Mouse (Mus musculus) skeletal muscle tissue, adult 2 months (tissue): ENCODE data around the gene Hjurp.

Experiments used
- DNase-seq: peaks from one replicate; pipeline ENCODE4 v3.0.0-alpha.2; 2012; ENCODE audit warnings: low read depth, low spot score

Gene Hjurp

DNA sequence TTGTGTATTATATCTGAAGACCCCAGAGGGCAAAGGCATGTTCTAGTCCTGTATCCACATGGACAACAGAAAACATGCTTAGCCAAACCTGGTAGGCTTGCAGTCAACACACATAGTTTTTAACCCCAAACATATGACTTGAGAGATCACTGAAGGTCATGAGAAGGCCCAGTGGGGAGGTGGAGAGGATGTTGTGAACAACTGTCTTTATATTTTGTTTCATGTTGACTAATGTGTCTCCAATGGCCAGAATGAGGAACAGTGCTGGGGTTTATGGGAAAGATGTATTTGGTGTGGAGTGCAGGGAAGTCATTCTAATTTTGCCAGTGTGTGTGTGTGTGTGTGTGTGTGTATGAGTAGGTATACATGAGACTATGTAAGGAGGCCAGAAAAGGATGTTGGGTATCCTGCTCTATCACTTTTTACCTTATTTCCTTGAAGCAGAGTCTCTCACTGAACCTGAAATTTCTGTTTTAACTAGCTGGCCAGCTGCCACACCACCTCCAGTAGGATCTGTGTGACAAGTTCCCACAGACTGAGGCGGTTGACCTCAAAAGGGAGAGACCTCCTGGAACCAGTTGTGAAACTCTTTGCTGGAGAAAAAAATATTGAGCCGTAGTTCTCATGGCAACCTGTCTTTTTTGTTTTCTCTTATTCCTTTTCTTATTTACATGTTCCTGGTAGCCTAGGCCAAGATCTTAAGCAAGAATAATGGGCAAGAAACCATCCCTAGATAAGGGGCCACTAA, 53.2 kb downstream of the Hjurp start:
- no peak for DNase-seq

DNA sequence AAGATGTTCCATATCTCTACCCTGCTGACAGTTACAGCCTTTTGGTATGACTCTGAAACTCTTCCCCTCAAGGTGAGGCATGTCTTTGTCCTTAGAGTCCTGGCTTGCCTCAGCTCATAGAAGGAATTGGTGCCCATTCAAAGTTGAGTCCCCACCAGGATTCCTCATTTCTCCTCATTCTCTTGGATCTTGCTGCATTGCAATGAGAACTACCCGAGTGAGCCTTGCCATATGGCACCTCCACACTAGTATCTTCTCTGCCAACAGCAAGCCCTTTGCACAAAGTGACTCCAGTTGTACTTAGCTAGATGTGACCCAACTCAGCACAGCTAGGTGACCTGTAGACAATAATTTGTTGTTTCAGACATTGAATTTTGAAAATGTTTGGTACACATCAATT, 53.8 kb downstream of the Hjurp start:
- no peak for DNase-seq

DNA sequence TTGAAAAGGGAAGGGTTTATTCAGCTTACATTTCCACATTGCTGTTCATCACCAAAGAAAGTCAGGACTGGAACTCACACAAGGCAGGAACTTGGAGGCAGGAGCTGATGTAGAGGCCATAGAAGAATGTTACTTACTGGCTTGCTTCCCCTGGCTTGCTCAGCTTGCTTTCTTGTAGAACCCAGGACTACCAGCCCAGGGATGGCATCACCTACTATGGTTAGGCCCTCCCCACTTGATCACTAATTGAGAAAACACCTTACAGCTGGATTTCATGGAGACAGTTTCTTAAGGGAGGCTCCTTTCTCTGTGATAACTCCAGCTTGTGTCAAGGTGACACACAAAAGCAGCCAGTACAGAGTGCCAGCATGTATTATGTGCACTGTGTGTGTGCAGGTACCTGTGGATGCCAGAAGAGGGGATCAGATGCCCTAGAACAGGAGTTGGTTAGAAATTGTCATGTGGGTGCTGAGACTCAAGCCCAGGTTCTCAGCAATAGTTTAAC, 54.4 kb downstream of the Hjurp start:
- peak; percentile 16 for DNase-seq

DNA sequence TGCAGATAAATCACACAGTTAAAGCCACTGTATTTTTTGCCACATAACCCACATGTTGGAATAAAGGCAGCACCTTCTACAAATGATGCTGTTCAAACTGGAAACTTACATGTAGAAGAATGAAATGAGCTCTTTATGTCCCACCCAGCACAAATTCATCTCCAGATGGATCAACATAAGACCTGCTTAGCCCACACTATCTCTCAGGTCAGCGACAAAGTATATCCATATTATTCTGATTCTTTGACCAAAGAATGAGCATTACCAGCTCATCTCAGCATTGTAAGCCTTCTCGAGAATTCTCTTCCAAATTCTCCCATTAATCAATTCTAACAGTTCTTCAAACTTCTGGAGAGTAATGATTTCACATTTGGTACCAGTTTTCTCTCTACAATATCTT, 55.2 kb downstream of the Hjurp start:
- peak; percentile 3 for DNase-seq

DNA sequence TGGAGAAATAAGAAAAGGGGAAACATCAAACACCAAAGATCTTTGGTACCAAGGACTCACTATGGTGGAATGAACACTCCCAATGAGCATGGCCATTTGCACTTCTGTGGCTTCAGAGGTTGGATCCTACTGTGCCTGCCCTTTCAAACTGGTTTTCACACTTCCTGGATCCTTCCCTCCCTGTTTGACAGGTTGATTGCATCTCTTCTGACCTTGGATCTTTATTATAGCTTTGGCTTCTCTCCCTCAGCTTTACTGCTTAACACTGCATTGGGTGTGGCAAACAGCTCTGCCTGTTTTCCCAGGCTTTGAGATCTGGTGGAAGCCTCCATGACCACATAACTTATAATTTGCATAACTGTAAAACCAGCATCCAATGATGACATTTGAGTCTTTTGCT, 57.1 kb downstream of the Hjurp start:
- peak; percentile 7 for DNase-seq

DNA sequence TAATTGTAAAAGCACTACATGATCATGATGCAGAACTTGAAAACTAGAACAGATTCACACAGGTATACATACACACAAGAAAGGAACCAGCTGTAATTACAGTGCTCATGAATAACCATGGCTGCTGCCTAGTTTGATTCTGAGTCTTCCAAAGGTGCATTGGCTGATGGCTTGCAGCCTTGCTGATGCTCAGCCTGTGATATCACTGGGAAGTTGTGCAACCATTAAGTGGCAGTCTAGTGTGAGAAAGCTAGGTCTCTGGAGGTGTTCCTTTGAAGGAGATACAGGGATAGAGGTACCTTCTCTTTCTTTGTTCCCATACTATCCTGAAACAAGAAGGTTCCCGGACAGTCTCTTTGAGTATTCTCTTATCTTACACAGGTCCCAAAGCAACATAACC, 58.4 kb downstream of the Hjurp start:
- DNase-seq, result peak; percentile 7

DNA sequence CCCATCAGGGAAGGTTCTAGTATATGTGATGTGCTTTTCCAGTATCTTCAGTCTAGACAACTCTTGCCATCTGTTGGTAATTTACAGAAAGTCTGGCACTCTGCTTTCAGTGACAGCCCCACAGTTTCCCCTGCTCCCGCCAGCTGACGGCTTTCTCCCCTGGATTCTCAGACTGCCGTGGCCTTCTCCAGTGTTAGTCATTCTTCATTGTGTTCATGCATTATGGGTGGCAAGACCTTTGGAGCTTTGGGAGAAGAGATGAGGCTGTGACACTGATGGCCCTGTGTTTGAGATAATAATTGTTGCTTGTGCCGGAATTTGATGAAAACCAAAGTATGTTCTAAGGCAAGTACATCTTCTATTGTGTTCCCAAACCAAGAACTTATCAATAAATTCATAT, 58.8 kb downstream of the Hjurp start:
- no peak for DNase-seq

DNA sequence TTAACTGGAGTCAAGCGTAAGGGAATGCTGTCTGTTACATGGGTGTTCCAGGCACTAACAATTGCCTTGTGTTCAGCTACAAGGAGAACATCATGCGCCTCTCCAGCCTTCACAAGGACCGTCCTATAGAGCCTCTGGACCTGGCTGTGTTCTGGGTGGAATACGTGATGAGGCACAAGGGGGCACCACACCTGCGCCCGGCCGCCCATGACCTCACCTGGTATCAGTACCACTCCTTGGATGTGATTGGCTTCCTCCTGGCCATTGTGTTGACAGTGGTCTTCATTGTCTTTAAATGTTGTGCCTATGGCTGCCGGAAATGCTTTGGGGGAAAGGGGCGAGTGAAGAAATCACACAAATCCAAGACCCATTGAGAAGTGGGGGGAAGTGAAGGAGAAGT, 59.4 kb downstream of the Hjurp start:
- peak; percentile 10 for DNase-seq

DNA sequence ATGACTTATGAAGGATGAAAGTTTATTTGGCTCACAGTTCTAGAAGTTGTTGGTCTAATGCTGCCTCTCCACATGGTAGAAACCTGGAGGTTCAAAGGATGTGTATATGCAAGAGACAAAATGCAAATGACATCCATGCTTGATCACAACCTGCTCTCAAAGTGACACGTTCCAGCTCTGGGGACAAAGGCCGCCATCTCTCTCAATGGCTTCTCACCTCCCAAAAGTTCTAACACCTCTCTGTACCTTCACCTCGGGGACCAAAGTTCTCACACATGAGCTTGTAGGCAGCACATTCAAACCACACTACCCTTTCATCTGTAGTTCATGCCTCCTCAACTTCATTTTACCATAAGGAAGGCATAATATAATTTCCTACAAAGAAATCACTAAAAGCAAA, 59.9 kb downstream of the Hjurp start:
- peak; percentile 6 for DNase-seq

DNA sequence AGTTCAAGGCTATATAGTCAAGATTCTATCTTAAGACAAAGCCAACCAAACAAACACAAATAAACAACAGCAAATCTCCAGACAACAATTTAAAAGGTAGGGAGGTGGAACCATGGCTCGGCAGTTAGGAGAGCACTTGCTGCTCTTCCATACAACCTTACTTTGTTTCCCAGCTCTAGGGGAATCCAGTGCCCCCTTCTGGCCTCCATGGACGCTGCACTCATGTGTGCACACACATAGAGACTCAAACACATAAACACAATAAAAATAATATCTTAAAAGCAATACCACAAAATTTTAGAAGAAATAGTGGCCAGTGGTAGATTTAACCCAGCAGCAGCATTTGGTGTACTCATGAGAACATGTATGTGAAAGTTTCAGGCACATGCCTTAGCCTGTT, 60.3 kb downstream of the Hjurp start:
- DNase-seq, result peak; percentile 3

DNA sequence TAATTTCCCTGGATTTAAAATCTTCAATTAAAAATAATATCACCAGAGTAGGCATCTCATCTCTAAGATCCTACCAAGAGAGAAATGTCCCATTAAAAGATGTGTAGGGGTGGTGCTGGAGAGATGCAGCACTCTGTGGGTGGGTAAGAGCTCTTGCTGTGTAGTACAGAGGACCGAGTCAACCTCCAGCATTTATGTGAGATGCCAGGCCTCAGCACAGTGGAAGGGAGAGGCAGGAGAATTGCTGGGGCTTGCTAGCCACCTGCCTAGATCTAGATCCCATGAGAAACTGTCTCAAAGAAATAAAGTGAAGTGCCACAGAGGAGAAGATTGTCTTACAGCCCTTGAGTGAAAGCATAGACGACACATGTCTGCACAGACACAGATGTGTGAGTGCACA, 60.9 kb downstream of the Hjurp start:
- peak; percentile 4 for DNase-seq

DNA sequence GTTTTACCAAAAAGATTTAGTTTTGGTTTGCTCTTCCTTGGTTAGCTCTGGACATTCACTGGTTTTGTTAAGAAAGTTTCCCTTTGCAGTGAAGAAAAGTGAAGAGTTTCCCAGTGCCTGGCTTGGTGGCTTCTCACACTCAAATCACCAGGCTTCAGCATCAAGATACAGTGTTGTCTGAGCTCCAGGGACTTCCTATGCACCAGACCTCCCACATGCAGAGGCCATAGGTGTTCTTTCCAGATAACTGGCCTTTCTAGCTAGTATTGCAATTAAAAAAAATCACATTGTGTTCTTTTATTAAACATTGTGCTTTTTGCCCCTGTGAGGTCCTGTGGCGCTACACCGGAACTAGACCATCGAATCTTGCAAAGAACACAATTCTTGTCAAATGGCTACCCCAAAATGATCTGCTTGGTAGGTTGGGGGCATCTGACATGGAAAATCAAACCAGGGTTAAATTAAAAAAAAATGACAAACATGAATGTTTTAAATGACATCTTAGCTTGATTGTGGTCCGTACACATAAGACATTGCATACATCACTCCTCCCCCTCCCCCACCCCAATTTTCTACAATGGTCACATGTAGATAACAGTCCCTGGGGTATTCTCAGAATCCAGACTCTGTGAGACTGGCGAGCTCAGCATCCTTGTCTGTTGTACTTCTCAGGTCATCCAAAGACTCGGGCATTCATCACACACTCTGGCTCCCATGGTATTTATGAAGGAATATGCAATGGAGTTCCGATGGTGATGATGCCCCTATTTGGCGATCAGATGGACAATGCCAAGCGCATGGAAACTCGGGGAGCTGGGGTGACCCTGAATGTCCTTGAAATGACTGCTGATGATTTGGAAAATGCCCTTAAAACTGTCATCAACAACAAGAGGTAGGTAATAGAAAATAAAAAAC, 61.7 kb downstream of the Hjurp start:
- peak; percentile 11 for DNase-seq

DNA sequence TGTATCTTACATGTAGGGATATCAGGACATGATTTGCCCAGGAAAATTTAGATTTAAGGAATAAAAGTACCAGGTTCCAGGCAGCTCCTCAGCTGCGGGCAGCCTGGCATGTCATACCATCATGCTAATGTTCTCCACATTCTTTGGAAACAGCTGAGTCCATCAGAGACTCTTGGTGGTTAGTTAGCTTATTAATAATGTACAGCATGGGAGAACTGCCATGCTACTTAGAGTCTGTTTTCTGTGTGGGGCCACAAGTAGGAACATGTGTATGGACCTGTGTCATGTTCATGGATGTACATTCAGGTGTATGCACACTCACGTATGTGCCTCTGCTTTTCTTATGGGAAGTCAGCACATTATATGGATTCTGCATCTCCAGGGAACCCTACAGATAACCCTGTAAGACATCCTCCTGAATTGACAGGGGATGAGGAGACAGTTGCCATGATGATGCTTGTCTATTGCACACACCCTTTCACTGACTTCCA, 62.9 kb downstream of the Hjurp start:
- peak; percentile 17 for DNase-seq

DNA sequence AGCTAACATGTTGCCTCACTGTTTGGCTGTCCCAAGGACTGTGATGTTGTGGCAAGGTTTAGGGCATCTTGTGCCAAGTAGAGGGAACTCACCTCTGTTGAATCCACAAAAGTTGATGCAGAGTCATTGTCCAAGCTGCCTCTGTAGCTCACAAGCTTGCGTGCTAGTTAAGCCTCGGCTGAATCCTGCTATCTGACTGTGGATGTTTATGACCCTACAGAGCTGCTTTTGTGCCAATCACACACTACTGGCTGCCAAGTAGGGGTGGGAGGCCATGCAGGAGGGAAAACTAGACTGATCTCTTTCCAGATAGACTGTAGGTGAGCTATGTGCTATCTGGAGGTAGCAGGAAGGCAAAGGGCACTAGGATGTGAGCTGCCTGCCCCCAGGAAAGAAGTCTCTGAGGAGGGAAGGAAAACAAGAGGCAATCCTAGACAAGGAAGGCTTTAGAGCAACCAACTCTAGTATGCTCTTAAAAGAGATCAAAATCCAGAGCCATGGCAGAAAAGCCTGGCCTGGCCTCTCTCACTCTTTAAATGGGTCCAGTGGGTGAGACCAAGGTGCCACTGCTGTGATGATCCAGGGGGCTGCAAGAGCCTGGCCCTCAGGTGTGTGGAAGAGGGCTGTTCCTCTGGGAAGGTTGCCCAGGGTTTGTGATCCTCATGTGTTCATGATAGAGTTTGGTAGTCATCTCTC, 63.5 kb downstream of the Hjurp start:
- DNase-seq, result peak; percentile 23

DNA sequence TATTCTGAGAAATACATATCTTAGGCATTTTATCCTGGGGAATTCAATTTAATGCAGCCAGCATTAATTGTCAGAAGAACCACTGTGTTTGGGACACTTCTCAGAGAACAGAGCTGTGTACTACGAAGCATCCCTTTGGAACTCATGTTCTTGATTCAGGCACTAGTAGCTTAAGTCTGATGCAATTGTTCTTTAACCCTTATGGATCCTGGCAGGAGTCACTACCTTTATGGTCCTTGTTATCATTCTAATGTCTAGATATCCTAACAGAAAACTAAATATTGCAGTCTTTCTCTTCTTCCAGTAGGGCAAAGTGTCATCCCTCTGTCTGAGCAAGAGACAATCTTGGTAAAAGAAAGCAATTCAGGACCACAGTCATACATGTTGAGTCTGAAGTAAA, 64.4 kb downstream of the Hjurp start:
- DNase-seq, result peak; percentile 2
